Mouse (Mus musculus) heart, adult 2 months (tissue): ENCODE measurements around the gene Itgb3. TPM values are rescaled to one million over a fixed set of nuclear protein-coding genes. Genes with fewer than 3 reads are reported as not detected.

Experiments used
- DNase-seq, 2 experiments: peaks; one replicate each; pipeline ENCODE4 v3.0.0; 2021
- H3K27ac ChIP-seq: fragments of 200-600 bp; 2 replicates; pipeline ENCODE4 v1.8.1; 2022
- H3K27me3 ChIP-seq: fragments of 200-500 bp; 2 replicates; pipeline ENCODE4 v1.6.1; 2012; ENCODE audit warnings: mild to moderate bottlenecking, low read length, inconsistent platforms, mixed read lengths; ENCODE audit not compliant: control insufficient read depth, insufficient read depth
- H3K36me3 ChIP-seq: fragments of 200-500 bp; 2 replicates; pipeline ENCODE4 v1.6.1; 2012; ENCODE audit warnings: low read length, inconsistent platforms; ENCODE audit not compliant: control insufficient read depth, insufficient read depth
- H3K4me1 ChIP-seq: fragments of 200-500 bp; 2 replicates; pipeline ENCODE4 v1.6.1; 2011; ENCODE audit warnings: low read length; ENCODE audit not compliant: control insufficient read depth, insufficient read depth
- H3K4me3 ChIP-seq: fragments of 200-600 bp; 2 replicates; pipeline ENCODE4 v1.8.1; 2022
- H3K79me2 ChIP-seq: fragments of 200-500 bp; replicated peaks from 2 replicates; pipeline ENCODE4 v1.6.1; 2012; ENCODE audit warnings: mild to moderate bottlenecking, inconsistent platforms, low read length, moderate library complexity, mixed read lengths; ENCODE audit not compliant: control insufficient read depth, insufficient read depth
- H3K9ac ChIP-seq: fragments of 200-500 bp; 2 replicates; pipeline ENCODE4 v1.6.1; 2012; ENCODE audit warnings: low read depth, mild to moderate bottlenecking, control low read depth, inconsistent platforms, low read length, mixed read lengths
- CTCF ChIP-seq: fragments of 200-600 bp; IDR thresholded peaks from 2 replicates; pipeline ENCODE4 v1.8.1; 2022; ENCODE audit warnings: antibody characterized with exemption, mild to moderate bottlenecking, moderate library complexity
- EP300 ChIP-seq: fragments of 200-500 bp; IDR thresholded peaks from 2 replicates; pipeline ENCODE4 v1.6.1; 2011; ENCODE audit warnings: low read depth, low read length, control low read depth; ENCODE audit not compliant: insufficient read depth
- POLR2A ChIP-seq: fragments of 200-500 bp; IDR thresholded peaks from 2 replicates; pipeline ENCODE4 v1.6.1; 2011; ENCODE audit warnings: mild to moderate bottlenecking, low read depth, low read length, control low read depth; ENCODE audit not compliant: insufficient read depth
- WGBS: fragments of 180-500 bp; shearing (Covaris S2); methylation state at CpG from one replicate; pipeline ENCODE4 v1.1.7; 2018; 5-methylcytosine and 5-hydroxymethylcytosine counted together
- intact Hi-C: fragments of 180-260 bp; cut with DNase I; formaldehyde crosslinking; loops from one replicate; pipeline ENCODE4 v1.15.1; 2025
- polyA plus RNA-seq: library from polyadenylated mRNA; depleted of rRNA; stranded (reverse); fragments of >200 nt; gene quantifications from 2 replicates; pipeline ENCODE4 v1.2.3, GENCODE M21; 2012
- total RNA-seq, 2 experiments: library from RNA; stranded (reverse); gene quantifications; 2 replicates each; pipeline ENCODE4 v1.2.3; 2021

Itgb3 gene
- total and polyA plus RNA-seq, 3 experiments: 2.3 to 8.1 (median 2.7) TPM

- TF ChIP-seq CTCF (no peak), POLR2A (no peak), EP300 (no peak)
- no peaks in the 10 kb centered on the region for H3K36me3 ChIP-seq
- WGBS: 83% methylated on average over 5 of the region's 5 CpGs
- intact Hi-C loops: no loop called here
- no peaks in the 10 kb centered on the region for H3K79me2 ChIP-seq
- H3K4me3 ChIP-seq: no peak overlapping the region
- no peaks in the 10 kb centered on the region for H3K27me3 ChIP-seq
- peaks cover 5% of the 10 kb centered on the region for H3K4me1 ChIP-seq
- no peak overlapping the region for H3K27ac ChIP-seq
- no peak for DNase-seq
- no peak overlapping the region for H3K9ac ChIP-seq
Observed at GRCm38 (mm10) chr11:104580606-104581005, 27.2 kb upstream of the Itgb3 start.

DNA sequence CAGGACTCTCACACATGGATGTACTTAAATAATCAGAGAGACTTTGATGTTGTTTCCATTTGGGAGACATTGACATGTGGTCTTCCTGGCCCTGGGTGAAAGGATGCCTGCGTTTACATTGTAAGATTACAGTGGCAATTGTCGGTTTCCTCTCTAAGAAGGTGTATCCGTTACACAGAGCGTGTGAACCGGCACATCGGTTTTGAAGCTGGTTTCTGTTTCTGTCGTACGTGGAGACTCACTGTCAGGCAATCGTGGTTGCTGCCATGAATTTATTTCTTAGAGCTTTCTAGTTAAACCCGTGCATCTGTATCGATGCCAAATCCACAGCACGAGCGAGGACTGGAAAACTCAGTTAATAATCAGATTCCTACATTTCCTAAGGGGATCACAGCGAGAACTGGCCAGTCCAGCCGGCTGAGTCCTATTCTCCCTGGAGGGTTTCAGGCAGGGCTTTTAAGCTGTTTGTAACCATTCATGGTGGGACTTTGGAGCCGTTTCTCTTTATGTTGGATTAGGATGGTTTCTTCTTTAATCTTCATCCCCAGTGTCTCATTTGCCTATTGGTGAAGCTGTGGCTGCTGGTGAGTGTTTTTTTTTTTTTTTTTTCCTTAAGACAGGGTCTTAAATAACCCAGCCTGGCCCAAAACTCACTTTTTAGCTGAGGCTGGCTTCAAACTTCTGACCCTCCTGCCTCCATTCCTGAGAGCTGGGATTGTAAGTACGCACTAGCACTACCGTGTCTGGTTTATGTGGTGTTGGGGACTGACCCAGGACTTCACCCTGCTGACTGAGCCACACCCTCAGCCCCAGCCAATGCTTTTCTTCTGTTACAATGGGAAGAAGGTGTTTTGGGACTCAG is 26.1 kb upstream of the Itgb3 start:
- Histone ChIP-seq H3K4me1 (peaks cover 5% of the 10 kb centered on the region), H3K27me3 (no peaks in the 10 kb centered on the region), H3K27ac (no peak overlapping the region; the same call in 1 of the 2 replicates), H3K36me3 (no peaks in the 10 kb centered on the region), H3K79me2 (no peaks in the 10 kb centered on the region), H3K4me3 (peak overlapping the region; percentile 45), H3K9ac (no peak overlapping the region)
- intact Hi-C loops: no loop called here
- WGBS: 30% methylated on average over 18 of the region's 18 CpGs
- no peak for TF ChIP-seq EP300
- TF ChIP-seq CTCF: no peak
- no peak for TF ChIP-seq POLR2A
- DNase-seq: peak in 1 of 2 experiments; percentile 24

GRCm38 (mm10) chr11:104582308-104582606 is 25.5 kb upstream of the Itgb3 start:
- H3K27me3 ChIP-seq: no peaks in the 10 kb centered on the region
- no peak overlapping the region for H3K27ac ChIP-seq
- H3K4me3 ChIP-seq: no peak overlapping the region
- WGBS: 60% methylated on average over 2 of the region's 2 CpGs
- intact Hi-C loops: no loop called here
- peaks cover 5% of the 10 kb centered on the region for H3K4me1 ChIP-seq
- no peaks in the 10 kb centered on the region for H3K36me3 ChIP-seq
- H3K9ac ChIP-seq: no peak overlapping the region
- H3K79me2 ChIP-seq: no peaks in the 10 kb centered on the region
- DNase-seq: no peak
- TF ChIP-seq EP300: no peak
- no peak for TF ChIP-seq POLR2A
- no peak for TF ChIP-seq CTCF

GRCm38 (mm10) chr11:104582630-104583364 is 25.0 kb upstream of the Itgb3 start:
- Histone ChIP-seq H3K9ac (no peak overlapping the region), H3K4me1 (peaks cover 5% of the 10 kb centered on the region)

DNA sequence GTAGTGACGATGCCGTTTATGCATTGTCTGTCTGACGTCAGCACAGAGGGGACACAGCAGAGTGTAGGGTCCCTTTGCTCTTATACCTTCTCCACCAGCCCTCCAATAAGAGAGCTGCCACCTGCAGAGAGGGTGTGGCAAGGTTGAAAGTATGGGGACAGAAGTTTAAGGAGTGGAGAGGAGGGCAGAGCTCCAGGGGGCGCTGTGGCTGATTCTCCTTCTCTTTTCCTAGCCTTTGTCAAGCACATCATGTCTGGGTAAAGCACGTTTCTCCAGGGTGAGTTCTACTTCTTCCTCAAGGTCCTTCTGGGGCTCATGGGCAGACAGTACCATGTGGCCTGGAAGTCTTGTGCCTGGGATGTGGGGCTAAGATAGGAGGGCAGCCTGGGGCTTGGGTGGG is 22.3 kb upstream of the Itgb3 start:
- H3K4me1 ChIP-seq: peaks cover 4% of the 10 kb centered on the region
- H3K36me3 ChIP-seq: no peaks in the 10 kb centered on the region
- H3K4me3 ChIP-seq: no peak overlapping the region
- TF ChIP-seq EP300: no peak
- no peak for TF ChIP-seq POLR2A
- TF ChIP-seq CTCF: no peak
- no peak overlapping the region for H3K27ac ChIP-seq
- H3K9ac ChIP-seq: no peak overlapping the region
- WGBS: 87% methylated on average over 5 of the region's 5 CpGs
- H3K27me3 ChIP-seq: no peaks in the 10 kb centered on the region
- intact Hi-C loops: no loop called here
- H3K79me2 ChIP-seq: no peaks in the 10 kb centered on the region
- DNase-seq: no peak

More at GRCm38 (mm10) chr11:104582630-104583364, 25.0 kb upstream of the Itgb3 start:
- H3K27ac ChIP-seq: no peak overlapping the region
- 78% methylated on average over 13 of the region's 13 CpGs for WGBS
- H3K36me3 ChIP-seq: no peaks in the 10 kb centered on the region
- H3K27me3 ChIP-seq: no peaks in the 10 kb centered on the region
- TF ChIP-seq POLR2A: no peak
- TF ChIP-seq EP300: no peak
- no peak for TF ChIP-seq CTCF
- DNase-seq: no peak
- intact Hi-C loops: no loop called here
- no peak overlapping the region for H3K4me3 ChIP-seq
- no peaks in the 10 kb centered on the region for H3K79me2 ChIP-seq

- Histone ChIP-seq H3K79me2 (no peaks in the 10 kb centered on the region), H3K27me3 (no peaks in the 10 kb centered on the region), H3K9ac (no peak overlapping the region), H3K36me3 (no peaks in the 10 kb centered on the region), H3K4me3 (no peak overlapping the region), H3K27ac (no peak overlapping the region), H3K4me1 (0 out of 2 replicates have a peak, but pooled peaks cover 1% of the 10 kb centered on the region)
- WGBS: 96% methylated on average over 9 of the region's 9 CpGs
- intact Hi-C loops: no loop called here
- no peak for DNase-seq
- TF ChIP-seq POLR2A (no peak), EP300 (no peak), CTCF (no peak)
Observed at GRCm38 (mm10) chr11:104587904-104588303, 19.9 kb upstream of the Itgb3 start.
